Mouse (Mus musculus) stomach, postnatal 0 days (tissue): ENCODE measurements at regions not wholly inside any gene's neighbourhood (a gene's known extent, or its start where the extent isn't known, plus 50 kb on each side); places are given as distances from the start of the nearest gene placed in this dataset.

Experiments used
- ATAC-seq: fragments of 200-750 bp; cut with Nextera tagmentation; 2 replicates; pipeline ENCODE4 v1.8.0; 2017; ENCODE audit not compliant: low FRiP score, low TSS enrichment
- DNase-seq: peaks from one replicate; pipeline ENCODE4 v3.0.0-alpha.2; 2016; ENCODE audit warnings: low spot score
- H3K27ac ChIP-seq: fragments of 300-500 bp; sonication (generic); replicated peaks from 2 replicates; pipeline ENCODE4 v1.5.1; 2014; ENCODE audit warnings: mild to moderate bottlenecking, control low read depth
- H3K27me3 ChIP-seq: fragments of 300-500 bp; sonication (generic); 2 replicates; pipeline ENCODE4 v1.6.1; 2014; ENCODE audit warnings: low read length; ENCODE audit not compliant: control insufficient read depth, insufficient read depth
- H3K36me3 ChIP-seq: fragments of 300-500 bp; sonication (generic); 2 replicates; pipeline ENCODE4 v1.6.1; 2014; ENCODE audit warnings: low read length, mixed read lengths; ENCODE audit not compliant: control insufficient read depth, insufficient read depth
- H3K4me1 ChIP-seq: fragments of 300-500 bp; sonication (generic); replicated peaks from 2 replicates; pipeline ENCODE4 v1.6.1; 2014; ENCODE audit warnings: antibody characterized with exemption; ENCODE audit not compliant: control insufficient read depth, insufficient read depth
- H3K4me2 ChIP-seq: fragments of 300-500 bp; sonication (generic); replicated peaks from 2 replicates; pipeline ENCODE4 v1.6.1; 2014; ENCODE audit warnings: low read depth, mild to moderate bottlenecking, control low read depth, moderate library complexity
- H3K4me3 ChIP-seq: fragments of 300-500 bp; sonication (generic); 2 replicates; pipeline ENCODE4 v1.5.1; 2014; ENCODE audit warnings: low read depth, low read length, control low read depth
- H3K9ac ChIP-seq: fragments of 300-500 bp; sonication (generic); 2 replicates; pipeline ENCODE4 v1.6.1; 2014; ENCODE audit warnings: mild to moderate bottlenecking, low read length, control low read depth, mixed read lengths
- H3K9me3 ChIP-seq: fragments of 300-500 bp; sonication (generic); 2 replicates; pipeline ENCODE4 v1.6.1; 2016; ENCODE audit warnings: low read length; ENCODE audit not compliant: control insufficient read depth
- CTCF ChIP-seq: IDR thresholded peaks from 2 replicates; pipeline ENCODE4 v1.5.1; 2016; ENCODE audit warnings: antibody characterized with exemption, low read depth, mild to moderate bottlenecking, moderate library complexity
- EP300 ChIP-seq: optimal IDR thresholded peaks from 2 replicates; pipeline ENCODE3; 2016; ENCODE audit warnings: antibody characterized with exemption
- WGBS: fragments of 180-500 bp; shearing (Covaris S2); extraction: QIAGEN DNeasy Blood & Tissue Kit; methylation state at CpG from one replicate; pipeline ENCODE4 v1.1.7; 2014; 5-methylcytosine and 5-hydroxymethylcytosine counted together

DNA sequence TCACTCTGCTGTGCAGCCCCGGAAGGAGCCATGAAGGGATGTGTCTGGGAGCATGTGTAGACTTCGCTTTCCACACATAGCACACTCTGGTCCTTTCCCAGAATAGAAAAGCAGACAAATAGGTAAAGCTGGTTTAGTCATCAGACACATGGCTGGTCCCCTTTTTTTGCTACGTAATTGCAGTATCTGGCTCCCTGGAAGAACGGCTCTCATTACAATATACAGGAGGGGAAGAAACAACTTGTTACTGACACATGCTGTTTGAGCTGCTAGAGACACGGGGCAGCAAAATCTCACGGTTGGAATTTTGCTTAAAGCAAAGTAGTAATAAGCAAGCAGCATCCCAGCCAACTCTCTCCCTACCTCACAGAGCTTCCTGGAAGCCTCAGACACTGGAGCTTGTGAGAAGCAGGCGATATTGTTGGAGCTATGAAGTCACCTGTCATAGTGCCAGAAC is 144.4 kb downstream of the Rpl14 start:
- Histone ChIP-seq H3K27me3 (no peaks in the 10 kb centered on the region), H3K4me2 (no peak overlapping the region), H3K9ac (no peak overlapping the region), H3K27ac (no peak overlapping the region), H3K36me3 (no peaks in the 10 kb centered on the region), H3K4me1 (no peaks in the 10 kb centered on the region), H3K4me3 (no peak overlapping the region), H3K9me3 (no peaks in the 10 kb centered on the region)
- ATAC-seq (no peak), DNase-seq (no peak)
- 63% methylated on average over 7 of the region's 7 CpGs for WGBS
- no peak for TF ChIP-seq CTCF
- no peak for TF ChIP-seq EP300

DNA sequence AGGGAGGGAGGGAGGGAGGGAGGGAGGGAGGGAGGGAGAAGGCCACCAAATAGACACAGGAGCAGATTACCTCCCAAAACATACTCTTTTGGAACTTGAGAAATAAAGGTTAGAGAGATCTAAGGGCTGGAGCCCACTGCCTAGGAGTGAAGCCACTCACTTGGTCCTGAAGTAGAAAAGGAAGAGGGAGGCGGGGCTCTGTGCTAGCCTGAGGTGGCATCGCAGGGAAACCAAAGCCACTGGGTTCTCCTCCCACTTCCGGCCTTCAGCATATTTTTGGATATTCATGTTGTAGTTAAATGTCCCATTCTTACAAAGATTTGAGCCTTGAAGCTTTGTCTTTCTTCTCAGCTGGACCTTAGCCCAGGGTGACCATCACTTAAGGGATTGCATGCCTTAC is 147.6 kb downstream of the Rpl14 start:
- no peaks in the 10 kb centered on the region for H3K36me3 ChIP-seq
- ATAC-seq: no peak
- H3K4me3 ChIP-seq: no peak overlapping the region
- no peaks in the 10 kb centered on the region for H3K27me3 ChIP-seq
- no peak overlapping the region for H3K4me2 ChIP-seq
- TF ChIP-seq CTCF: no peak
- TF ChIP-seq EP300: no peak
- no peak overlapping the region for H3K27ac ChIP-seq
- no peaks in the 10 kb centered on the region for H3K4me1 ChIP-seq
- WGBS: 98% methylated on average over 3 of the region's 3 CpGs
- H3K9ac ChIP-seq: no peak overlapping the region
- DNase-seq: no peak
- H3K9me3 ChIP-seq: no peaks in the 10 kb centered on the region

GRCm38 (mm10) chr9:120721451-120722123 is 150.3 kb downstream of the Rpl14 start:
- Histone ChIP-seq H3K9ac (no peak overlapping the region), H3K4me2 (no peak overlapping the region), H3K27me3 (no peaks in the 10 kb centered on the region), H3K9me3 (no peaks in the 10 kb centered on the region), H3K36me3 (no peaks in the 10 kb centered on the region), H3K4me1 (no peaks in the 10 kb centered on the region), H3K27ac (no peak overlapping the region), H3K4me3 (no peak overlapping the region)
- TF ChIP-seq CTCF: no peak
- TF ChIP-seq EP300: no peak
- WGBS: 69% methylated on average over 9 of the region's 9 CpGs
- ATAC-seq: no peak
- no peak for DNase-seq

- H3K4me1 ChIP-seq: no peaks in the 10 kb centered on the region
- no peak for ATAC-seq
- H3K4me2 ChIP-seq: no peak overlapping the region
- H3K9ac ChIP-seq: no peak overlapping the region
- H3K9me3 ChIP-seq: no peaks in the 10 kb centered on the region
- no peaks in the 10 kb centered on the region for H3K36me3 ChIP-seq
- no peak for DNase-seq
- no peak overlapping the region for H3K4me3 ChIP-seq
- TF ChIP-seq EP300 (no peak), CTCF (no peak)
- WGBS: 72% methylated on average over 5 of the region's 5 CpGs
- H3K27ac ChIP-seq: no peak overlapping the region
- no peaks in the 10 kb centered on the region for H3K27me3 ChIP-seq
Observed at GRCm38 (mm10) chr9:120723026-120723425, 151.8 kb downstream of the Rpl14 start.

GRCm38 (mm10) chr9:120731952-120732622 is 160.8 kb downstream of the Rpl14 start:
- no peak overlapping the region for H3K27ac ChIP-seq
- no peaks in the 10 kb centered on the region; the same call in 1 of the 2 replicates for H3K4me1 ChIP-seq
- H3K4me3 ChIP-seq: no peak overlapping the region
- H3K36me3 ChIP-seq: no peaks in the 10 kb centered on the region
- no peaks in the 10 kb centered on the region for H3K9me3 ChIP-seq
- ATAC-seq (no peak), DNase-seq (no peak)
- no peak overlapping the region for H3K4me2 ChIP-seq
- H3K9ac ChIP-seq: no peak overlapping the region
- H3K27me3 ChIP-seq: no peaks in the 10 kb centered on the region
- no peak for TF ChIP-seq EP300
- TF ChIP-seq CTCF: no peak
- WGBS: 34% methylated on average over 8 of the region's 8 CpGs

DNA sequence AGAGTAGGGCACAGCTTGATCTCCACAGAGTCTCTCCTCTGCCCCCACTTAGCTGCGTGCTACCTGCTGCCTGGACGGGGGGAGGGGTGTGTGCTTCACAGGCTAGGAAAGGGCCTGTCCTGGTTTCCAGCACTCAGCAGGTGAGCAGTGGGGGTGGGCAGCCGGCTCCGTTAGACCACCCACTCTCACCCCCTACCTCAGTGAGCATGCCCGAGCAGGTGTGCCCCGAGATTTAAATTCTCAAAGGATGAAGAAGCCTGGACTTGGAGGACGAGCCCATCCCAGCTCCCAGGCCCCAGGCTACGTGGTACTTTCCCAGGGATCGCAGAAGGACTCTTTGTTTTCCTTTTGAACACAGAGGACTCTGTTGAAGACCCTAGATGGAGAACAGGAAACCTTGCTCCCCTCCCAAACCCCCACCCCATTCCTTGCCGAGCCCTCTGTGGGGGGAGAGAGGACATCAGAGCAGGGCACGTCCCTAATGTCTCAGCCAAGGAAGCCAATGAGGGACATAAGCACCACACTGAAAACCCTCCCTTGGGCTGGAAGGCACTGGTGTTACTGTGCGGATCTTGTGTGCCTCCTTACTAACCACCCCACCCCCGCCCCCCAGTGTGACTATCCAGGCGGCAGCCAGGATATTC is 161.5 kb downstream of the Rpl14 start:
- 56% methylated on average over 14 of the region's 14 CpGs for WGBS
- H3K36me3 ChIP-seq: no peaks in the 10 kb centered on the region
- H3K4me3 ChIP-seq: no peak overlapping the region
- ATAC-seq (no peak), DNase-seq (no peak)
- H3K9ac ChIP-seq: no peak overlapping the region
- no peaks in the 10 kb centered on the region for H3K9me3 ChIP-seq
- H3K4me2 ChIP-seq: no peak overlapping the region
- TF ChIP-seq CTCF (no peak), EP300 (no peak)
- H3K27ac ChIP-seq: no peak overlapping the region
- no peaks in the 10 kb centered on the region; the same call in 1 of the 2 replicates for H3K4me1 ChIP-seq
- no peaks in the 10 kb centered on the region for H3K27me3 ChIP-seq
